8 mouse cellular contexts compared by ENCODE assay signal in genomic region chrX:100774341-100774811, GRCm38 (mm10). TPM values are rescaled to one million over a fixed set of nuclear protein-coding genes. Genes with fewer than 3 reads are reported as not detected.
DNase-seq lines count a peak whose midpoint lies in the region; ATAC-seq and TF ChIP-seq lines count a peak whose summit lies in the region.

No protein-coding gene starts in this region.

- peak; percentile 70 for TF ChIP-seq CTCF in kidney, postnatal 0 days (IDR thresholded peaks at IDR 0.05; ENCODE audit: low read depth)

- H3K4me1 ChIP-seq in embryonic facial prominence, embryonic 15.5 days: 0 out of 2 replicates have a peak, but pooled peaks cover 6% of the 10 kb centered on the region
- no peaks in the 10 kb centered on the region; a peak in 1 of 4 replicates for H3K4me1 ChIP-seq in heart, embryonic 14.5 days (ENCODE audit: control insufficient read depth in 2 of 2, insufficient read depth in 2 of 2, low read length in 2 of 2)
- H3K4me1 ChIP-seq in kidney, postnatal 0 days (replicated peaks; ENCODE audit: insufficient read depth, low read length): no peaks in the 10 kb centered on the region

- 19% methylated on average over 22 of the region's 23 CpGs for WGBS in embryonic facial prominence, embryonic 15.5 days
- WGBS in heart, embryonic 14.5 days: 27% methylated on average over 23 of the region's 23 CpGs
- 22% methylated on average over 23 of the region's 23 CpGs for WGBS in kidney, postnatal 0 days

- peak overlapping the region; percentile 48 for H3K4me3 ChIP-seq in embryonic facial prominence, embryonic 15.5 days (replicated peaks)
- H3K4me3 ChIP-seq in heart, embryonic 14.5 days (ENCODE audit: control insufficient read depth in 1 of 2, insufficient read depth in 1 of 2, low read depth in 1 of 2, low read length in 2 of 2): peak overlapping the region; percentile 46 to 51
- peak overlapping the region; percentile 43 for H3K4me3 ChIP-seq in kidney, postnatal 0 days (replicated peaks; ENCODE audit: low read depth, low read length)

- DNase-seq in adrenal gland, adult 18-20 months (ENCODE audit: low spot score in 2 of 2): peak; percentile 58 to 65
- DNase-seq in kidney, postnatal 0 days (ENCODE audit: low spot score): peak; percentile 68
- DNase-seq in lung, postnatal 36 days: peak; percentile 81
- peak; percentile 68 for DNase-seq in ovary, postnatal 36 days (ENCODE audit: low spot score)
- DNase-seq in urinary bladder, postnatal 10 days (ENCODE audit: low spot score): peak; percentile 14

- H3K4me2 ChIP-seq in embryonic facial prominence, embryonic 15.5 days (replicated peaks): peak overlapping the region; percentile 52
- peak overlapping the region; percentile 65 for H3K4me2 ChIP-seq in heart, embryonic 14.5 days (ENCODE audit: low read length)
- peak overlapping the region; percentile 61 for H3K4me2 ChIP-seq in kidney, postnatal 0 days (ENCODE audit: low read length)

- 0 out of 2 replicates have a peak overlapping the region, but pooled peaks have one; percentile 39 for H3K27ac ChIP-seq in embryonic facial prominence, embryonic 15.5 days (replicated peaks)
- 0 out of 4 replicates have a peak overlapping the region, but pooled peaks of 1 of the 2 experiments have one; percentile 24 for H3K27ac ChIP-seq in heart, embryonic 14.5 days (replicated peaks in 1 of 2; ENCODE audit: control insufficient read depth in 1 of 2, insufficient read depth in 1 of 2, low read depth in 2 of 2, low read length in 2 of 2)
- no peak overlapping the region; the same call in 1 of the 2 replicates for H3K27ac ChIP-seq in kidney, postnatal 0 days

- H3K27me3 ChIP-seq in embryonic facial prominence, embryonic 15.5 days: no peaks in the 10 kb centered on the region
- H3K27me3 ChIP-seq in heart, embryonic 14.5 days (ENCODE audit: control insufficient read depth, insufficient read depth, low read length): no peaks in the 10 kb centered on the region
- H3K27me3 ChIP-seq in kidney, postnatal 0 days (ENCODE audit: insufficient read depth, low read length): no peaks in the 10 kb centered on the region

- H3K9me3 ChIP-seq in embryonic facial prominence, embryonic 15.5 days (replicated peaks): no peaks in the 10 kb centered on the region
- no peaks in the 10 kb centered on the region for H3K9me3 ChIP-seq in heart, embryonic 14.5 days (ENCODE audit: control insufficient read depth, low read length)
- H3K9me3 ChIP-seq in kidney, postnatal 0 days (replicated peaks; ENCODE audit: low read length): no peaks in the 10 kb centered on the region

- peak overlapping the region; percentile 28; the same call in 1 of the 2 replicates for H3K9ac ChIP-seq in embryonic facial prominence, embryonic 15.5 days
- peak overlapping the region; percentile 75 for H3K9ac ChIP-seq in heart, embryonic 14.5 days (ENCODE audit: low read length)
- H3K9ac ChIP-seq in kidney, postnatal 0 days (ENCODE audit: low read depth, low read length): peak overlapping the region; percentile 64

- H3K36me3 ChIP-seq in embryonic facial prominence, embryonic 15.5 days: no peaks in the 10 kb centered on the region
- no peaks in the 10 kb centered on the region for H3K36me3 ChIP-seq in heart, embryonic 14.5 days (ENCODE audit: control insufficient read depth, insufficient read depth, low read length)
- H3K36me3 ChIP-seq in kidney, postnatal 0 days (ENCODE audit: insufficient read depth, low read length): no peaks in the 10 kb centered on the region

- peak; percentile 64 for ATAC-seq in CD4-positive, CD25-positive, alpha-beta regulatory T cell, adult 4 months
- ATAC-seq in embryonic facial prominence, embryonic 15.5 days (ENCODE audit: insufficient number of reproducible peaks, low FRiP score, low TSS enrichment, low read depth): peak; percentile 30; the same call in 1 of the 2 replicates
- ATAC-seq in heart, embryonic 14.5 days (ENCODE audit: insufficient number of reproducible peaks, insufficient read depth, low FRiP score, low read depth): no peak
- ATAC-seq in kidney, postnatal 0 days (replicated peaks; ENCODE audit: low FRiP score, low read depth): peak; percentile 57; the same call in 1 of the 2 replicates

RNA-seq across cellular contexts. Expression of gene Dlg3, which starts 6.9 kb away (rescaled TPM):
- 1 to 10 TPM; 4.1 to 6.4 TPM for polyA plus RNA-seq in CD4-positive, CD25-positive, alpha-beta regulatory T cell, adult 4 months (2017; shearing (Covaris generic))
- total RNA-seq in adrenal gland, adult 18-20 months (2021): 10 to 100 TPM; 27.7 to 29.6 TPM
- 3.6 and 4.8 TPM in 2 replicates for polyA plus RNA-seq in embryonic facial prominence, embryonic 15.5 days (2015; fragmentation: Nextera tagmentation; extraction: Ambion mirVana)
- polyA plus RNA-seq in heart, embryonic 14.5 days (2014; fragmentation: Nextera tagmentation; extraction: Ambion mirVana): 1.9 and 2.5 TPM in 2 replicates
- 1.8 and 1.9 TPM in 2 replicates for polyA plus RNA-seq in kidney, postnatal 0 days (2015; fragmentation: Nextera tagmentation; extraction: Ambion mirVana)

RNA-seq across cellular contexts. Expression of gene Gdpd2, which starts 44.7 kb away (rescaled TPM):
- polyA plus RNA-seq in CD4-positive, CD25-positive, alpha-beta regulatory T cell, adult 4 months (2017; shearing (Covaris generic)): not detected
- under 1 TPM in 1 of 2 experiments, not detected in 1; 0.16 TPM for total RNA-seq in adrenal gland, adult 18-20 months (2021)
- polyA plus RNA-seq in embryonic facial prominence, embryonic 15.5 days (2015; fragmentation: Nextera tagmentation; extraction: Ambion mirVana): 15.1 and 15.8 TPM in 2 replicates
- polyA plus RNA-seq in heart, embryonic 14.5 days (2014; fragmentation: Nextera tagmentation; extraction: Ambion mirVana): 0.62 and 0.75 TPM in 2 replicates
- 0.94 and 1.3 TPM in 2 replicates for polyA plus RNA-seq in kidney, postnatal 0 days (2015; fragmentation: Nextera tagmentation; extraction: Ambion mirVana)

Comparison
In these comparisons a context has a peak if more than half of its experiments do, and no peak if none do; other contexts are left out.
1. DNase-seq: peak in every context shown above with its lines; median percentile 81 in lung, postnatal 36 days; 68 in kidney, postnatal 0 days; 68 in ovary, postnatal 36 days; 62 in adrenal gland, adult 18-20 months; 14 in urinary bladder, postnatal 10 days.